Mouse (Mus musculus) embryonic fibroblast, embryonic 13.5 days (primary cell): ENCODE data around the gene Mtch1.

Experiments
- CTCF ChIP-seq: IDR thresholded peaks from 2 replicates; pipeline ENCODE4 v1.5.1; 2011; ENCODE audit warnings: mild to moderate bottlenecking, control low read depth, low read length, moderate library complexity, borderline replicate concordance; ENCODE audit not compliant: insufficient read depth
- POLR2A ChIP-seq: IDR thresholded peaks from 2 replicates; pipeline ENCODE4 v1.6.1; 2011; ENCODE audit warnings: low read depth, mild to moderate bottlenecking, control low read depth, low read length, moderate library complexity

DNA sequence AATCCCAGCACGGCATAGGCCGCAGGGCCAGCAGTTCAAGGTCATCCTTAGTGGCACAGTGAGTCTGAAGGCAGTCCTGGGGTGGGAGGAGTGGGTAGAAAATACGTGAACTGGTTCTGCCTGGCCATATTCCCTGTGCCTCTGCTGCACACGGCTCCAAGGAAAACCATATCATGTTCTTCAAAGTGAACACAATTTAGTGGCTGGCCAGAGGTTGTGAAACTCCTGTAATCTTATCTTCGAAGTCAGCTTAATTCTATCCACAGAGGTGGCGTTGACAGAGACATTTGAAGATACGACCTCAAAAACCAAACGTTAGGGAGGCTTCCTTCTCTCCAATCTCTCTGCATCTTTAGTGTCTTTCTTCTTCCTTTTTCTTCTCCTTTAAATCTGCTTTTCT is 43.5 kb upstream of the Mtch1 start:
- no peak for TF ChIP-seq CTCF
- TF ChIP-seq POLR2A = no peak
